Mouse (Mus musculus) erythroblast, embryonic 14.5 days (primary cell): ENCODE measurements around the gene Cib4.

Experiments
- GATA1 ChIP-seq: IDR thresholded peaks from 2 replicates; pipeline ENCODE4 v1.6.1; 2012; ENCODE audit warnings: low read length, inconsistent platforms, mixed read lengths
- TAL1 ChIP-seq: IDR thresholded peaks from 3 replicates; pipeline ENCODE4 v1.6.1; 2012; ENCODE audit warnings: low read length, inconsistent platforms, mixed read lengths

- TF ChIP-seq GATA1: no peak
- TF ChIP-seq TAL1: no peak
Measured at GRCm38 (mm10) chr5:30556284-30556683, 10.6 kb upstream of the Cib4 start.
